Comparison of ENCODE assay signal across 7 mouse cellular contexts in the genomic region with DNA sequence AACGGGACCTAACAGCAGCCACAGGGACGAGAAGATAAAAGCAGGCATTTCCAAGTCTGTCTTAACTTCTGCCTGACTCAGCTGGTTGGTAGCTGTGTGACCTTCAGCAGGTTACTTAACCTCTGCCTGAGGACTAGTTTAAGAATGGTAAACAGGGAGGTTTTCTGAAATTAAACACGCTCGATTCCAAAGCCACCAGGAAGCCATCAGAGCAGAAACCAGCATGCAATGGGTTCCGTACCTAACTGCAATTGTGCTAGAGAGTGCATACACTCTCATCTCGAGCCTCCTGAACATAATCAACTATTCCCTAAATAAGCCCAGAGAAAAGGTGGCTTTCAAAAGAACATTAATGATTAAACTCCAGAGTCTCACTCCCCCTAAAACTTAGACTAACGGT. TPM values are rescaled to one million over a fixed set of nuclear protein-coding genes. Genes with fewer than 3 reads are reported as not detected.
A peak's percentile ranks its signal among the peaks of the same experiment; 100 is the strongest.
DNase-seq lines count a peak whose midpoint lies in the region; ATAC-seq lines count a peak whose summit lies in the region.

No protein-coding gene starts in this region.

- peak overlapping the region; percentile 83 for H3K9ac ChIP-seq in lung, embryonic 15.5 days
- H3K9ac ChIP-seq in forebrain, embryonic 13.5 days, result no peak overlapping the region
- H3K9ac ChIP-seq in limb, embryonic 13.5 days, result peak overlapping the region; percentile 88
- H3K9ac ChIP-seq in stomach, embryonic 15.5 days, result peak overlapping the region; percentile 57; the same call in 1 of the 2 replicates

- H3K4me1 ChIP-seq in lung, embryonic 15.5 days, result peaks cover 62% of the 10 kb centered on the region
- peaks cover 27% of the 10 kb centered on the region for H3K4me1 ChIP-seq in forebrain, embryonic 13.5 days
- peaks cover 64% of the 10 kb centered on the region for H3K4me1 ChIP-seq in limb, embryonic 13.5 days
- peaks cover 40% of the 10 kb centered on the region for H3K4me1 ChIP-seq in stomach, embryonic 15.5 days

- peak overlapping the region; percentile 74 for H3K4me3 ChIP-seq in lung, embryonic 15.5 days
- H3K4me3 ChIP-seq in forebrain, embryonic 13.5 days, result no peak overlapping the region
- peak overlapping the region; percentile 72 for H3K4me3 ChIP-seq in limb, embryonic 13.5 days
- peak overlapping the region; percentile 57 for H3K4me3 ChIP-seq in stomach, embryonic 15.5 days (replicated peaks)

- no peak for DNase-seq in lung, adult 18-20 months
- DNase-seq in embryo, embryonic 10.5 days (ENCODE audit: low spot score), result no peak
- DNase-seq in frontal cortex, postnatal 25 days (ENCODE audit: low spot score in 2 of 2), result no peak

- ATAC-seq in lung, embryonic 15.5 days (ENCODE audit: borderline replicate concordance, extremely low read depth, low FRiP score, low TSS enrichment), result no peak
- ATAC-seq in forebrain, embryonic 13.5 days, result no peak
- ATAC-seq in limb, embryonic 13.5 days (ENCODE audit: low FRiP score, low read depth), result no peak
- no peak for ATAC-seq in stomach, embryonic 15.5 days (ENCODE audit: insufficient read depth, low FRiP score, low read depth)

- no peaks in the 10 kb centered on the region for H3K9me3 ChIP-seq in lung, embryonic 15.5 days
- H3K9me3 ChIP-seq in forebrain, embryonic 13.5 days (replicated peaks), result no peaks in the 10 kb centered on the region
- no peaks in the 10 kb centered on the region for H3K9me3 ChIP-seq in limb, embryonic 13.5 days
- no peaks in the 10 kb centered on the region for H3K9me3 ChIP-seq in stomach, embryonic 15.5 days

- no peaks in the 10 kb centered on the region for H3K27me3 ChIP-seq in lung, embryonic 15.5 days
- peaks cover 14% of the 10 kb centered on the region for H3K27me3 ChIP-seq in forebrain, embryonic 13.5 days
- H3K27me3 ChIP-seq in limb, embryonic 13.5 days, result peaks cover 10% of the 10 kb centered on the region; the same call in 1 of the 2 replicates
- no peaks in the 10 kb centered on the region for H3K27me3 ChIP-seq in stomach, embryonic 15.5 days (replicated peaks)

- H3K4me2 ChIP-seq in lung, embryonic 15.5 days, result peak overlapping the region; percentile 84
- H3K4me2 ChIP-seq in forebrain, embryonic 13.5 days, result peak overlapping the region; percentile 93
- H3K4me2 ChIP-seq in limb, embryonic 13.5 days (replicated peaks), result peak overlapping the region; percentile 86
- H3K4me2 ChIP-seq in stomach, embryonic 15.5 days, result peak overlapping the region; percentile 73

- H3K36me3 ChIP-seq in lung, embryonic 15.5 days, result no peaks in the 10 kb centered on the region
- H3K36me3 ChIP-seq in forebrain, embryonic 13.5 days (ENCODE audit: poor library complexity, severe bottlenecking), result no peaks in the 10 kb centered on the region
- H3K36me3 ChIP-seq in limb, embryonic 13.5 days, result no peaks in the 10 kb centered on the region
- H3K36me3 ChIP-seq in stomach, embryonic 15.5 days, result no peaks in the 10 kb centered on the region

- H3K27ac ChIP-seq in lung, embryonic 15.5 days, result 0 out of 2 replicates have a peak overlapping the region, but pooled peaks have one; percentile 69
- no peak overlapping the region for H3K27ac ChIP-seq in forebrain, embryonic 13.5 days
- no peak overlapping the region for H3K27ac ChIP-seq in limb, embryonic 13.5 days
- peak overlapping the region; percentile 57 for H3K27ac ChIP-seq in stomach, embryonic 15.5 days

- WGBS in lung, embryonic 15.5 days, result 25% methylated on average over 7 of the region's 7 CpGs
- 36% methylated on average over 7 of the region's 7 CpGs for WGBS in forebrain, embryonic 13.5 days
- WGBS in limb, embryonic 13.5 days, result 27% methylated on average over 7 of the region's 7 CpGs
- 26% methylated on average over 7 of the region's 7 CpGs for WGBS in stomach, embryonic 15.5 days

RNA-seq across cellular contexts. Expression of gene Sdc4, which starts 2.0 kb away (rescaled TPM):
- 161 and 178 TPM in 2 replicates for polyA plus RNA-seq in lung, embryonic 15.5 days (2015; fragmentation: Nextera tagmentation; extraction: Ambion mirVana)
- 7.9 and 8.6 TPM in 2 replicates for polyA plus RNA-seq in forebrain, embryonic 13.5 days (2015; fragmentation: Nextera tagmentation; extraction: Ambion mirVana)
- 61.0 and 63.6 TPM in 2 replicates for polyA plus RNA-seq in limb, embryonic 13.5 days (2015; fragmentation: Nextera tagmentation; extraction: Ambion mirVana)
- polyA plus RNA-seq in stomach, embryonic 15.5 days (2015; fragmentation: Nextera tagmentation; extraction: Ambion mirVana), result 132 and 135 TPM in 2 replicates

RNA-seq across cellular contexts. Expression of gene Sys1, which starts 15.0 kb away (rescaled TPM):
- polyA plus RNA-seq in lung, embryonic 15.5 days (2015; fragmentation: Nextera tagmentation; extraction: Ambion mirVana), result 65.8 and 69.0 TPM in 2 replicates
- polyA plus RNA-seq in forebrain, embryonic 13.5 days (2015; fragmentation: Nextera tagmentation; extraction: Ambion mirVana), result 71.8 and 72.4 TPM in 2 replicates
- polyA plus RNA-seq in limb, embryonic 13.5 days (2015; fragmentation: Nextera tagmentation; extraction: Ambion mirVana), result 65.2 and 66.6 TPM in 2 replicates
- polyA plus RNA-seq in stomach, embryonic 15.5 days (2015; fragmentation: Nextera tagmentation; extraction: Ambion mirVana), result 60.6 and 61.8 TPM in 2 replicates

RNA-seq across cellular contexts. Expression of gene Gm20458, which starts 19.0 kb away (rescaled TPM):
- polyA plus RNA-seq in lung, embryonic 15.5 days (2015; fragmentation: Nextera tagmentation; extraction: Ambion mirVana), result 17.1 and 17.6 TPM in 2 replicates
- 3.6 and 3.7 TPM in 2 replicates for polyA plus RNA-seq in forebrain, embryonic 13.5 days (2015; fragmentation: Nextera tagmentation; extraction: Ambion mirVana)
- 5.5 and 7.4 TPM in 2 replicates for polyA plus RNA-seq in limb, embryonic 13.5 days (2015; fragmentation: Nextera tagmentation; extraction: Ambion mirVana)
- 17.9 and 18.1 TPM in 2 replicates for polyA plus RNA-seq in stomach, embryonic 15.5 days (2015; fragmentation: Nextera tagmentation; extraction: Ambion mirVana)

RNA-seq across cellular contexts. Expression of gene Trp53tg5, which starts 31.8 kb away (rescaled TPM):
- polyA plus RNA-seq in lung, embryonic 15.5 days (2015; fragmentation: Nextera tagmentation; extraction: Ambion mirVana), result not detected in 2 replicates
- not detected in 2 replicates for polyA plus RNA-seq in forebrain, embryonic 13.5 days (2015; fragmentation: Nextera tagmentation; extraction: Ambion mirVana)
- not detected in 2 replicates for polyA plus RNA-seq in limb, embryonic 13.5 days (2015; fragmentation: Nextera tagmentation; extraction: Ambion mirVana)
- polyA plus RNA-seq in stomach, embryonic 15.5 days (2015; fragmentation: Nextera tagmentation; extraction: Ambion mirVana), result 0.14 TPM in 1 of 2 replicates, not detected in the other

RNA-seq across cellular contexts. Expression of gene Matn4, which starts 36.8 kb away (rescaled TPM):
- polyA plus RNA-seq in lung, embryonic 15.5 days (2015; fragmentation: Nextera tagmentation; extraction: Ambion mirVana), result 41.3 and 42.7 TPM in 2 replicates
- 0.15 and 0.45 TPM in 2 replicates for polyA plus RNA-seq in forebrain, embryonic 13.5 days (2015; fragmentation: Nextera tagmentation; extraction: Ambion mirVana)
- 192 and 200 TPM in 2 replicates for polyA plus RNA-seq in limb, embryonic 13.5 days (2015; fragmentation: Nextera tagmentation; extraction: Ambion mirVana)
- polyA plus RNA-seq in stomach, embryonic 15.5 days (2015; fragmentation: Nextera tagmentation; extraction: Ambion mirVana), result 12.4 and 14.7 TPM in 2 replicates

Comparison
In these comparisons a context has a peak if more than half of its experiments do, and no peak if none do; other contexts are left out.
1. H3K27ac ChIP-seq: peak in lung, embryonic 15.5 days (single experiment) and stomach, embryonic 15.5 days (single experiment); none in forebrain, embryonic 13.5 days (single experiment) and limb, embryonic 13.5 days (single experiment).
2. Peak in every context shown above with its lines, with median percentiles within 50 percentile points of each other: H3K4me2 ChIP-seq.